8 mouse cellular contexts compared by ENCODE assay signal in the genomic region with DNA sequence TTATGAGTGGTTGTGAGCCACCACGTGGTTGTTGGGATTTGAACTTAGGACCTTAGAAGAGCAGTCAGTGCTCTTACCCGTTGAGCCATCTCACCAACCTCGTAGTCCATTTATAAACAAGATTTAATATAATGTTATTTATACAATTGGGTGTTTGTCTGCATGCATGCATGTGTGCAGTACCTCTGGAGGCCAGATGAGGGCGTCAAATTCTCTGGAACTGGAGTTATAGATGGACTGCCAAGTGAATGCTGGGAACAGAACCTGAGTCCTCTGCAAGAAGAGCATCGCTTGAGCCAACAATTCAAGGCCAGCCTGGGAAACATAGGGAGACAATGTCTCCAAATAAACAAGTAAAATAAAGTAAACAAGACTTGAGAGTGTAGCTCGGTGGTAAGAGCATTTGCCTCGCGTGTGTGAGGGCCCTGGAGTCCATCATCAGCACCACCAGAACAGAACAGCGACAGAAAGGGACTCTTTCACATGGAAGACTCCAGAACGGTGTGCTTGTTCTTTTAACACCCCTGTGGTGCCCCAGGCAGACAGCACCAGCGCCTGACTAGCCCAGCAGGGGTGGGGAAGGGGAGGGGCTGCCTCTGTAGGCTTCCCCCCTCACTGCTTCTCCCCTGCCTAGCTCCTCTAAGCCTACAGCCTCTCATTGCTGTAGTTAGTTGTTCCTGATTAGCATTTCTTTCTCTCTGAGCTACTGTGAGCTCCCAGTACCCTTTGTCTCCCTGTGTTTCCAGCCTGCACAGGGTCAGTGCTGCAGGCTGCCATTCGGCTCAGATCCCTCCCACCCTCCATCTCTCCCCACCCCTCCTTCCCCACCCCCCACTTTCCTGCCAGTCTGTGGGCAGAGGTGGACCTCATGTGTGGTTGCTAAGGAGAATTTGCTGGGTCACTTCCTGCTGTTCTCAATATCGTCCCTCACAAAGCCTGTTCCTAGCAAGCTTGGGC. TPM values are rescaled to one million over a fixed set of nuclear protein-coding genes. Genes with fewer than 3 reads are reported as not detected.
A peak's percentile ranks its signal among the peaks of the same experiment; 100 is the strongest.
DNase-seq lines count a peak whose midpoint lies in the region.

No protein-coding gene starts in this region.

- peak overlapping the region; percentile 75 for H3K27ac ChIP-seq in limb, embryonic 10.5 days

- no peaks in the 10 kb centered on the region for H3K9me3 ChIP-seq in limb, embryonic 10.5 days (replicated peaks)

- H3K36me3 ChIP-seq in limb, embryonic 10.5 days, result no peaks in the 10 kb centered on the region

- H3K4me3 ChIP-seq in limb, embryonic 10.5 days, result peak overlapping the region; percentile 18

- peak; percentile 19 to 57 for DNase-seq in right cerebral cortex, adult 2 months (ENCODE audit: low spot score in 2 of 2)
- DNase-seq in right cerebral cortex, postnatal 25 days, result no peak
- DNase-seq in brain, embryonic 18.5 days (ENCODE audit: low read depth, low spot score), result peak; percentile 59
- DNase-seq in frontal cortex, postnatal 10 days (ENCODE audit: low spot score in 2 of 2), result peak; percentile 46 to 58
- peak; percentile 58 for DNase-seq in limb, embryonic 10.5 days (ENCODE audit: low spot score)
- peak; percentile 49 for DNase-seq in neural tube, embryonic 10.5 days (ENCODE audit: extremely low spot score, low spot score)
- no peak for DNase-seq in ovary, postnatal 14 days (ENCODE audit: low spot score)
- no peak for DNase-seq in spleen, postnatal 10 days (ENCODE audit: low spot score in 2 of 2)

- peaks cover 14% of the 10 kb centered on the region for H3K4me1 ChIP-seq in limb, embryonic 10.5 days

- H3K27me3 ChIP-seq in limb, embryonic 10.5 days (ENCODE audit: low read depth, poor library complexity, severe bottlenecking), result no peaks in the 10 kb centered on the region

- WGBS in limb, embryonic 10.5 days, result 23% methylated on average over 13 of the region's 13 CpGs

RNA-seq across cellular contexts. Expression of gene Nwd1, which starts 8.3 kb away (rescaled TPM):
- 0.16 TPM in 1 of 2 replicates, not detected in the other for polyA plus RNA-seq in limb, embryonic 10.5 days (2016; fragmentation: Nextera tagmentation; extraction: Ambion mirVana)

Comparison
In these comparisons a context has a peak if more than half of its experiments do, and no peak if none do; other contexts are left out.
1. DNase-seq: peak in right cerebral cortex, adult 2 months (2 of 2), brain, embryonic 18.5 days (single experiment), frontal cortex, postnatal 10 days (2 of 2), limb, embryonic 10.5 days (single experiment) and neural tube, embryonic 10.5 days (single experiment); none in right cerebral cortex, postnatal 25 days (single experiment), ovary, postnatal 14 days (single experiment) and spleen, postnatal 10 days (0 of 2).